Mouse (Mus musculus): Measurements from ENCODE around the gene Bicdl1. TPM values are rescaled to one million over a fixed set of nuclear protein-coding genes. Genes with fewer than 3 reads are reported as not detected.

Bicdl1 gene
- polyA plus RNA-seq, 1 experiment from 2014 or later, result 42.5 TPM

GRCm38 (mm10) chr5:115619690-115620089, 111.7 kb downstream of the Bicdl1 start:
- no peak overlapping the region for H3K9ac ChIP-seq (replicated peaks; ENCODE audit: low read depth, low read length)
- no peak overlapping the region for H3K4me3 ChIP-seq (ENCODE audit: low read depth, low read length)
- no peak overlapping the region for H3K4me2 ChIP-seq (ENCODE audit: low read depth, low read length)
- H3K27me3 ChIP-seq (ENCODE audit: control insufficient read depth, insufficient read depth, low read length), result no peaks in the 10 kb centered on the region
- 95% methylated on average over 15 of the region's 15 CpGs for WGBS
- ATAC-seq (ENCODE audit: low read depth), result no peak
- no peaks in the 10 kb centered on the region for H3K4me1 ChIP-seq (ENCODE audit: control insufficient read depth, insufficient read depth, low read length)
- no peak overlapping the region for H3K27ac ChIP-seq (ENCODE audit: low read depth, low read length)
- no peaks in the 10 kb centered on the region for H3K9me3 ChIP-seq (ENCODE audit: control insufficient read depth, low read length)
- H3K36me3 ChIP-seq (ENCODE audit: control insufficient read depth, insufficient read depth, low read length), result peaks cover 66% of the 10 kb centered on the region

DNA sequence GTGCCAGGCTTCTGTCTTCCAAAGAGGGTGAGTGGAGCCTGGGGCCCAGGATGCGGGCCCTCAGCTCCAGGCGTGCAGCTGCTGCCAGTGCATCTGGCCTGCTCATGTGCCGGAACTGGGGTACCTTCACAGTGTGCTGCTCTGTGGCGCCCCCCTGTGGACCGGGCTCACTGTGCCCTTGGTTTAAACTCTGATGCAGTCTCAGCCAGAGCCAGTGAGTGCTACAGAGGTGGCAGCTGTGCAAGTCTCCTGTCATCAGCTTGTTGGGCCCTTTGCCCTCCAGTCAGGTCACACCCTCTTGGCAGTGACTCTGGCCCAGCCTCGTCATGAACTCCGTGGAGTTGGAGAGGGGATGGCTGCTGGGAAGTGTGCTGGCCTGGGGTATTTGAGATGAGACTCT, 116.5 kb downstream of the Bicdl1 start:
- no peak for ATAC-seq (ENCODE audit: low read depth)
- Histone ChIP-seq H3K4me2 (ENCODE audit: low read depth, low read length) (no peak overlapping the region), H3K9ac (replicated peaks; ENCODE audit: low read depth, low read length) (no peak overlapping the region), H3K36me3 (ENCODE audit: control insufficient read depth, insufficient read depth, low read length) (peaks cover 88% of the 10 kb centered on the region), H3K4me3 (ENCODE audit: low read depth, low read length) (no peak overlapping the region), H3K27me3 (ENCODE audit: control insufficient read depth, insufficient read depth, low read length) (no peaks in the 10 kb centered on the region), H3K27ac (ENCODE audit: low read depth, low read length) (no peak overlapping the region), H3K9me3 (ENCODE audit: control insufficient read depth, low read length) (no peaks in the 10 kb centered on the region), H3K4me1 (ENCODE audit: control insufficient read depth, insufficient read depth, low read length) (no peaks in the 10 kb centered on the region)
- WGBS, result 89% methylated on average over 7 of the region's 7 CpGs

GRCm38 (mm10) chr5:115613332-115613731, 118.1 kb downstream of the Bicdl1 start:
- Histone ChIP-seq H3K27ac (ENCODE audit: low read depth, low read length) (no peak overlapping the region), H3K4me2 (ENCODE audit: low read depth, low read length) (no peak overlapping the region), H3K36me3 (ENCODE audit: control insufficient read depth, insufficient read depth, low read length) (peaks cover 89% of the 10 kb centered on the region), H3K4me1 (ENCODE audit: control insufficient read depth, insufficient read depth, low read length) (no peaks in the 10 kb centered on the region), H3K9ac (replicated peaks; ENCODE audit: low read depth, low read length) (no peak overlapping the region), H3K9me3 (ENCODE audit: control insufficient read depth, low read length) (no peaks in the 10 kb centered on the region), H3K4me3 (ENCODE audit: low read depth, low read length) (no peak overlapping the region), H3K27me3 (ENCODE audit: control insufficient read depth, insufficient read depth, low read length) (no peaks in the 10 kb centered on the region)
- ATAC-seq (ENCODE audit: low read depth), result no peak
- WGBS, result 95% methylated on average over 9 of the region's 9 CpGs

DNA sequence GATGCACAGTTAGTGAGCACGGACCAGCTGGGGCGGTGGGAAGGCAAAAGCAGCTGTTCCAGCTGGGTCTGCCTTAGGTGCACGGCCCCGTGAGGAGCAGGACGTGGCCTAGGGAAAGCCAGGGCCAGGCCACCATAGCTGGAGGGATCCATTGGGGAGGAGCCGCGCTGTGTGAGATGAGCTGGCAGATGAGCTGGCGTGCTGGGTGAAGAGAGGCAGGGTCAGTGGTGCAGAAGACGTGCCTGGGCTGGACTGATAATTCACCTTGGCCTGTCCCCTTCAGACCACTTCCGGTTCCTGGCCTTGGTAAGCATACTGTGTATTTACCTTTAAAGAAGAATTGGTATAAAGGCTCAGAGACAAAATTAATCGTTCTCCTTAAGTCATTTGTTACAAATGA, 119.9 kb downstream of the Bicdl1 start:
- no peak overlapping the region for H3K27ac ChIP-seq (ENCODE audit: low read depth, low read length)
- H3K4me2 ChIP-seq (ENCODE audit: low read depth, low read length), result no peak overlapping the region
- WGBS, result 96% methylated on average over 11 of the region's 11 CpGs
- H3K9me3 ChIP-seq (ENCODE audit: control insufficient read depth, low read length), result no peaks in the 10 kb centered on the region
- no peaks in the 10 kb centered on the region for H3K4me1 ChIP-seq (ENCODE audit: control insufficient read depth, insufficient read depth, low read length)
- ATAC-seq (ENCODE audit: low read depth), result no peak
- H3K36me3 ChIP-seq (ENCODE audit: control insufficient read depth, insufficient read depth, low read length), result peaks cover 86% of the 10 kb centered on the region
- H3K4me3 ChIP-seq (ENCODE audit: low read depth, low read length), result no peak overlapping the region
- H3K9ac ChIP-seq (replicated peaks; ENCODE audit: low read depth, low read length), result no peak overlapping the region
- no peaks in the 10 kb centered on the region for H3K27me3 ChIP-seq (ENCODE audit: control insufficient read depth, insufficient read depth, low read length)

DNA sequence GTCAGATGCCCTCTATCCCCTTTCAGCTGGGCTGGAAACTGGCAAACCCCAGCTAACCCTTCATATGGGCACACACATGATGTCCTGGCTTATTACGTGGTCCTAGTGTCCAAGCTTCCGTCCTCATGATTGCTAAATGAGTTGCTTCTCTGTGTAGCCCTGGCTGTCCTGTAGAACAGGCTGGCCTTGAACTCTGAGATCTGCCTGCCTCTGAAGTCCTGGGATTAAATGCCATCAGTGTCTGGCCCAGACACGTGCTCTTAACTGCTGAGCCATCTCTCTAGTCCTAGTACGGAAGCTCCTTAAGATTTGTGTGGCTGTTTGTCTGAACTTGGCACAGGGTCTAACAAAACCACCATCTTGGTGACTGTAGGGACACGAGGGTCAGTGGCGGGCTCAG, 127.9 kb downstream of the Bicdl1 start:
- H3K4me1 ChIP-seq (ENCODE audit: control insufficient read depth, insufficient read depth, low read length), result no peaks in the 10 kb centered on the region
- no peak overlapping the region for H3K4me2 ChIP-seq (ENCODE audit: low read depth, low read length)
- H3K9ac ChIP-seq (replicated peaks; ENCODE audit: low read depth, low read length), result no peak overlapping the region
- 98% methylated on average over 6 of the region's 6 CpGs for WGBS
- no peaks in the 10 kb centered on the region for H3K9me3 ChIP-seq (ENCODE audit: control insufficient read depth, low read length)
- peaks cover 74% of the 10 kb centered on the region for H3K36me3 ChIP-seq (ENCODE audit: control insufficient read depth, insufficient read depth, low read length)
- no peak overlapping the region for H3K27ac ChIP-seq (ENCODE audit: low read depth, low read length)
- H3K27me3 ChIP-seq (ENCODE audit: control insufficient read depth, insufficient read depth, low read length), result no peaks in the 10 kb centered on the region
- no peak overlapping the region for H3K4me3 ChIP-seq (ENCODE audit: low read depth, low read length)
- no peak for ATAC-seq (ENCODE audit: low read depth)

Small RNAs within 50 kb of the gene (microRNA-seq; reads per million reads assigned to microRNA genes)
- not detected for gene Mir7030

Other genes with a start within 250 kb of the Bicdl1 start
- gene Sirt4, start 246.9 kb downstream of the Bicdl1 start, polyA plus RNA-seq (2014; fragmentation: Nextera tagmentation; extraction: Ambion mirVana), result 26.0 and 32.6 TPM in 2 replicates
- 8.5 and 11.1 TPM in 2 replicates for gene Pxn, start 224.9 kb downstream of the Bicdl1 start, polyA plus RNA-seq (2014; fragmentation: Nextera tagmentation; extraction: Ambion mirVana)
- gene Rplp0, start 172.2 kb downstream of the Bicdl1 start, polyA plus RNA-seq (2014; fragmentation: Nextera tagmentation; extraction: Ambion mirVana), result 903 and 934 TPM in 2 replicates
- gene Gcn1l1, start 166.4 kb downstream of the Bicdl1 start, polyA plus RNA-seq (2014; fragmentation: Nextera tagmentation; extraction: Ambion mirVana), result 41.9 and 45.2 TPM in 2 replicates
- 22.0 and 23.4 TPM in 2 replicates for gene Rab35, start 99.7 kb downstream of the Bicdl1 start, polyA plus RNA-seq (2014; fragmentation: Nextera tagmentation; extraction: Ambion mirVana)
- gene Cit, start 113.7 kb upstream of the Bicdl1 start, polyA plus RNA-seq (2014; fragmentation: Nextera tagmentation; extraction: Ambion mirVana), result 22.1 and 34.0 TPM in 2 replicates

Data from neural tube, embryonic 14.5 days (tissue).